Mouse (Mus musculus) midbrain, embryonic 10.5 days (tissue): ENCODE data around the gene Tars. TPM values are rescaled to one million over a fixed set of nuclear protein-coding genes. Genes with fewer than 3 reads are reported as not detected.

ENCODE experiments used
- DNase-seq: peaks from one replicate; pipeline ENCODE4 v3.0.0-alpha.2; 2017; ENCODE audit warnings: low spot score
- H3K27ac ChIP-seq: fragments of 300-500 bp; sonication (generic); replicated peaks from 2 replicates; pipeline ENCODE4 v1.5.1; 2016; ENCODE audit warnings: mild to moderate bottlenecking
- H3K27me3 ChIP-seq: fragments of 300-500 bp; sonication (generic); 2 replicates; pipeline ENCODE4 v1.6.1; 2016; ENCODE audit warnings: low read depth, mild to moderate bottlenecking; ENCODE audit not compliant: poor library complexity, severe bottlenecking
- H3K36me3 ChIP-seq: fragments of 300-500 bp; sonication (generic); 2 replicates; pipeline ENCODE4 v1.6.1; 2016; ENCODE audit warnings: mild to moderate bottlenecking, moderate library complexity
- H3K4me1 ChIP-seq: fragments of 300-500 bp; sonication (generic); 2 replicates; pipeline ENCODE4 v1.6.1; 2016
- H3K4me3 ChIP-seq: fragments of 300-500 bp; sonication (generic); 2 replicates; pipeline ENCODE4 v1.5.1; 2016; ENCODE audit warnings: mild to moderate bottlenecking, moderate library complexity
- H3K9me3 ChIP-seq: fragments of 300-500 bp; sonication (generic); replicated peaks from 2 replicates; pipeline ENCODE4 v1.6.1; 2016; ENCODE audit warnings: mild to moderate bottlenecking
- WGBS: fragments of 180-500 bp; shearing (Covaris S2); methylation state at CpG from one replicate; pipeline ENCODE4 v1.1.7; 2016; 5-methylcytosine and 5-hydroxymethylcytosine counted together
- polyA plus RNA-seq: library from polyadenylated mRNA; unstranded; fragments of >200 nt; fragmentation: Nextera tagmentation; extraction: Ambion mirVana; gene quantifications from 2 replicates; pipeline ENCODE4 v1.2.1, GENCODE M21; 2016

Gene Tars
- polyA plus RNA-seq, 1 experiment from 2014 or later = 88.2 TPM

DNA sequence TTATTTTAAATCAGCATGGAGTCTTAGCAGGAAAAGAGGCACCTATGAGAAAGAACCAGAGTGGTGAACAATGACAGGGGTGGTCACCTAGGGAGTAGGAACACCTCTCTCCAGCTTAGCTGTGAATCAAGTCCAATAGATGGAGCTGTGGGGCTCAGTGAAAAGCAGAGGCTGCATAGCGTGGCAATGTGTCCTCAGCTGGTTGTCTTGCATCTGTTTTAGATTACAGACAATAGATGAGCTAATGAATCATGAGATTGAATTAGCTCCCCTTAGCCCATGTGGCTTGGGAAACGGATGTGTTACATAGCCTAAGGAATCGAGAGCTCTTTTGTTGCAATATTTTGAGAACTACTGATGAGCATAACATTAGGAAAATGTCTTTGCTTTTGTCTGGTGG is 43.6 kb downstream of the Tars start:
- DNase-seq = no peak

DNA sequence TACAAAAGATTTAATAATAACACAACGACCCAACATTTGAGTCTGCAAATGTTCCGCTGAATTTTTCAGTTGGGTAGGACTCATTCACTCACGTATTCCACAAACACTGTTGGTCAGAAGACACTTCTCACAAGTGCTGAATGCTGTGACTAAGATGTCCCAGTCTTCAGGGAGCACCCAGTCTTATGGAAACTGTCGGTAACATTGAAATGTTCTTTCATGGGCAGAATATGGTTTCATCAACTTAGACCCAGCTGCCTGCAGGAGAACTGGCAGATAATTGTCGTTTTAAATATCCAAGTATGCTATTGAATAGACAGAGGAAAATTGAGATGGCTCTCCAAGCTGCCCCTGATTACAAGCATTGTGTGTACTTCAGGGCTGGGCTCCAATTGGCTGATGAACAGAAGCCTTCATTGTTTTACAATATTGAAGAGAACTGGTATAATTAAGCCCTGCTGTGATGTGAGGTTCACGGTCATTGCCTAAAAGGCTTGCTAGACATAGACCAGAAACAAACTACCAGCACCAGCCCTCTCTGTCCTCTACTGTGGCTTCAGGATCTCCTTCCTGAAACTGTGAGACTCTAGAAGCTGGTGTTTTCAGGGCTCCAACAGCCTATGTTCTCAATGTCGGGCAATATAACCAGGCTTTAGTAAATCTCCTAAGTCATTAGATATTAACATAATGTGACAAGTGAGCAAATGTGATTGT is 59.8 kb downstream of the Tars start:
- Histone ChIP-seq H3K4me3 (no peak overlapping the region), H3K27ac (no peak overlapping the region), H3K4me1 (no peaks in the 10 kb centered on the region), H3K36me3 (no peaks in the 10 kb centered on the region), H3K27me3 (no peaks in the 10 kb centered on the region), H3K9me3 (no peaks in the 10 kb centered on the region)
- 86% methylated on average over 7 of the region's 7 CpGs for WGBS
- DNase-seq = no peak

More for the DNA sequence above, 43.6 kb downstream of the Tars start:
- Histone ChIP-seq H3K27me3 (no peaks in the 10 kb centered on the region), H3K27ac (no peak overlapping the region), H3K4me3 (no peak overlapping the region), H3K4me1 (no peaks in the 10 kb centered on the region), H3K36me3 (no peaks in the 10 kb centered on the region), H3K9me3 (no peaks in the 10 kb centered on the region)
- 74% methylated on average over 3 of the region's 3 CpGs for WGBS
